Mouse (Mus musculus): ENCODE results near the gene Arhgef26.

GRCm38 (mm10) chr3:62433675-62434074 is 95.5 kb downstream of the Arhgef26 start:
- no peak for TF ChIP-seq GATA1 (IDR thresholded peaks at IDR 0.05; ENCODE audit: low read length)
- TF ChIP-seq TAL1 (IDR thresholded peaks at IDR 0.05; ENCODE audit: low read length): no peak

Measured in erythroblast, embryonic 14.5 days (primary cell).